Mouse (Mus musculus): ENCODE data around the gene Rnf169. TPM values are rescaled to one million over a fixed set of nuclear protein-coding genes. Genes with fewer than 3 reads are reported as not detected.
"Not testable (repeated sequence)": the region's sequence is repeated elsewhere in the genome, so short reads cannot be mapped to it uniquely, and the experiment has no call there.

Rnf169 gene
- total RNA-seq, 2 experiments from 2014 or later: 20.9 to 22.6 TPM

GRCm38 (mm10) chr7:99947329-99947728 lies 32.9 kb downstream of the Rnf169 start:
- peak in 1 of 2 experiments; percentile 56 for DNase-seq (ENCODE audit: low spot score in 2 of 2)

GRCm38 (mm10) chr7:99946356-99946755 lies 33.9 kb downstream of the Rnf169 start:
- DNase-seq (ENCODE audit: low spot score in 2 of 2): no peak

- DNase-seq (ENCODE audit: low spot score in 2 of 2): no peak
These were observed 34.3 kb downstream of the Rnf169 start for GRCm38 (mm10) chr7:99945939-99946338.

DNA sequence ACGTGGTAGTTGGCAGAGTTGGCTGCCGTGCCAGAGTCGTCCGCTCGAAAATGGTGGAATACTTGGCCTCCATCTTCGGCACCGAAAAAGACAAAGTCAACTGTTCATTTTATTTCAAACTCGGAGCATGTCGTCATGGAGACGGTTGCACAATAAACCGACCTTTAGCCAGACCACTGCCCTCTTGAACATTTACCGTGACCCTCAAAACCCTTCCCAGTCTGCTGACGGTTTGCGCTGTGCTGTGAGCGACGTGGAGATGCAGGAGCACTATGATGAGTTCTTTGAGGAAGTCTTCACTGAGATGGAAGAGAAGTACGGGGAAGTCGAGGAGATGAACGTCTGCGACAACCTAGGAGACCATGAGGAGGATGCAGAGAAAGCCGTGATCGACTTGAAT lies 35.2 kb downstream of the Rnf169 start:
- not testable (repeated sequence) for DNase-seq (ENCODE audit: low spot score in 2 of 2)

DNA sequence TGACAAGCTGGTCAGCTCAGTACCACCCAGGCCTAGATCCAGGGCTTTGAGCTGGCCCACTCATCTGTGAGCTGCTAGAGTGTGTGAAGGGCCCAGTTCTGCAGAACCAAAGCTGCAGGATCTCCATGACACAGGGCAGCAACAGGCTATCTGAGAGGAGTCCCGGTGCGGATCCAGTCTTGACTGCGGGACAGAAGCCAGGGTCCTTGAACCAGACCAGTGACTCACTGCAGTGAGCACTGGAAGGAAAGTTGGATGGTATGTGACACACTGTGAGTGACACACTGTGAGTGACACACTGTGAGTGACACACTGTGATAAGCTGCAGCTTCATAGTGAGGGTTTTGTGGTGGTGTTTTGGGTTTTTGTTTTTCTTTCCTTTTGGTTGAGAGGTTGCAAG lies 35.7 kb downstream of the Rnf169 start:
- no peak for DNase-seq (ENCODE audit: low spot score in 2 of 2)

GRCm38 (mm10) chr7:99940669-99941068 lies 39.6 kb downstream of the Rnf169 start:
- DNase-seq (ENCODE audit: low spot score in 2 of 2): no peak

DNA sequence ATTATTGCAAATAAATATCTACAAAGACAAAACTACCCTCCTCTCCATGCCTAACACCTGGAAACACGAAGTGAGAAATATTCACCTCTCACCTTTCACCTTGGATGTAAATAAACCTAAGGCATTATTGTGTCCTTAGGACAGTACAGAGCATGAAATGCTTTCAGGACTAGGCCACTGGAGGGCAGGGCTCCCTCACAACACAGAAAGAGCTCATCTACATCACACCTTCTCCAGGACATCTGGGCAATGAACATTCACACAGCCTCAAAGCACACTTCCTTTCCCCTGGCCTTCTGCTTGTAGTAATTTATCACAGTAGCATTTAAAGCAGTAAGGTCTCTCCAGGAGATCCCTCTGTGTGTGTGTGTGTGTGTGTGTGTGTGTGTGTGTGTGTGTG lies 44.5 kb downstream of the Rnf169 start:
- DNase-seq (ENCODE audit: low spot score in 2 of 2): no peak

GRCm38 (mm10) chr7:99926916-99927714 lies 53.1 kb downstream of the Rnf169 start:
- peak; percentile 51 to 75 for DNase-seq (ENCODE audit: low spot score in 2 of 2)

DNA sequence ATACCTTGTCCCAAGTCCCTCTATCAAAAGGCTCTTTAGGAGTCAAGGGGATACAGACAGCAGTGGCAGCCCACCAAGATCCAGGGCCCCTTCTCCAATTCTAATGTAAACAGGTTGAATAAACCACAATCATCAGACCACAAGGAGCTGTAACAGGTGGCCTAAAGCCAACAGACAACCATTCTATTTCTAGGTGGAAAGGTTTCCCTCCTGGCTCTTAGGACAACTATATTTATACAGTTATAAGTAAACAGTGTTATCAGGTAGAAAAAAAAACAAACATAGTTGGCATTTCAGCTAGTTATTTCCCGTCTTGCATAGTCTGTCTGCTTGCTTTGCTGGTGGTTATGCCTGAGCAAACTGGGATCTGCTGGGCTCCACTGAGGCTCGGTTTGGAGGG lies 59.8 kb downstream of the Rnf169 start:
- no peak for DNase-seq (ENCODE audit: low spot score in 2 of 2)

GRCm38 (mm10) chr7:99919971-99920370 lies 60.3 kb downstream of the Rnf169 start:
- no peak for DNase-seq (ENCODE audit: low spot score in 2 of 2)

DNA sequence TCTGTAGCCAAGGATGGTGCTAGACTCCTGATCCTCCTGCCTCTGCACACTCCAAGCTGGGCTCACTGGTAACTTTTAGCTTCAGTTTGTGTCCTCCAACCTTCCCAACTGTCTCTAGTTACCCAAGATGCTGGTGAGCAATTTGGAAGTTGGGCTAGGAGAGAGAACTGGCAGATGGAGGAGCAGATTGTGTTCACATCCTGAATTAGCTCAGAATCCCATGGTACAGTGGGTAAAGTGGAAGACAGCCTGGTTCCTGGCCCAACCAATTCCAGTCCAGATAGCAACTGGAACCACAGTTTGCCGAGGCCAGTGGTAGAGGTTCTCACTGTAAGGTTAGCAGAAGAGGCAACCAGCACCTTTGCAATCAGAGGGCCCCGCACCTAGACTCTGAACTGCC lies 61.1 kb downstream of the Rnf169 start:
- peak in 1 of 2 experiments; percentile 75 for DNase-seq (ENCODE audit: low spot score in 2 of 2)

DNA sequence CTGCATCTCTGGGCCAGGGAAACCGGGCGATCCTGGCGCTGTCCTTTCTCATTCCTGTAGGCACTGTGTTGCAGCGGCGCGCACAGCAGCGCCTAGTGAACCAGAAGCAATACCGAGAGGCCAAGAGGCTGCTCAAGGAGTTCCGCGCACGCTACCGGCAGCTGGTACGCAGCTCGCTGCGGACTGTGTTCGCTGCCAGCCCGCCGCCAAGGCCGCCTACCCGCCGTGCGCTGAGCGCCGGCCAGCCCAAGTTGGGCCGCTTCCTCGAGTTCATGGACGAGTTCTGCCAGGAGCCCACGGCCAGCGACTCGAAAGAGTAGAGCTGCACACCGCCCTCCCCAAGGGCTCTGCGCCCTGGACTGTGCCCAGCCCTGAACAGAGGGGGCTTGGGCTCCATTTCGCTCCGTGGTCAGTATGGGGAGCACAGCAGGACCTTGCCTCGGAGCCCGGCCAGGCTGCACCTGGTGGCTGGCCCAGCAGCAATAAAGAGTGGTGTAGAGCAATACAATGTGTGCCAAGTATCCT lies 62.9 kb downstream of the Rnf169 start:
- DNase-seq (ENCODE audit: low spot score in 2 of 2): peak; percentile 47 to 58

DNA sequence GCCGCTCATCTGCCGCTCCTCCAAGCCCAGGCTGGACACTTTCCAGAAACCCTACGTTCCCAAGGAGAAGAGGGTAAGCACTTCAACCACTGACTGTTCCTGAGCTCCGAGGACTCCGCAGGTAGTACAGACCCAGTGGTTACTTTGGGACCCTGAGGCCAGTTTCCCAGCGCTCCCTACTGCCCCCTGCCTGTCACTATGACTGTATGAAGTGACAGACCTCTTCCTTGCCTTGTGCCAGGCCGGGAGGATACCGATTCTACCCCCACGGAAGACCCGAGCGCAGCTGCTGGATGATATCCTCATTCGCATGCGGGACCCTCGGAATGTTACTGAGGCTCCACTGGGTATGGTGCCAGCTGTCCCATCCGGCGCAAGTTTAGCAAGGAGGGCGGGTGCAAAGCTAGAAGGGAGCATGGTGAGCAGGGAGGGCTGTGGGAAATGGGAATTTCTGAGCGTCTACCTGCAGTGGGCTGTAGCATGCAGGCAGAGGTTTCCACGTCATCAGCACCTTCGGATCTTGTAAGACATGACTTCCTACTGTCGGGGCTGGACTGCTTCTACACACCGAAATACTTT lies 63.4 kb downstream of the Rnf169 start:
- DNase-seq (ENCODE audit: low spot score in 2 of 2): peak; percentile 40 to 55

GRCm38 (mm10) chr7:99915511-99915910 lies 64.7 kb downstream of the Rnf169 start:
- no peak for DNase-seq (ENCODE audit: low spot score in 2 of 2)

DNA sequence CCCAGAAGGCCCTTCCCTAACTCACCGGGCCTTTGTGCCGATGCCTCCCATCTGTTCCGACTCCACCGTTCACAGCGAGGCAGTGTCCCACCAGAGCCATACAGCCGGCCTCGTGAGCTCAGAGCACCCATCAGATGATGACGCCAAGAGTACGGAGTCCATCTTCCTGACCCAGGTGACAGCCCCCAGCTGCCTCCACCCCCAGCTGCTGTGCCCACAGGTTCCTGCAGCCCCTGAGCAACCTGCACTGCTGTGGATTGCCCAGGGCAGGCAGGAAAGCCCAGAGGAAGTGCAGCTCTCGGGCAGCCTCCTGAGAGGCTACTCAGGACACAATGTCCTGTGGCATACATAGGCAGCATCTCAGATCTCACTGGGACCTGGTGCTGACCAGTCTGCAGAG lies 65.9 kb downstream of the Rnf169 start:
- DNase-seq (ENCODE audit: low spot score in 2 of 2): no peak

DNA sequence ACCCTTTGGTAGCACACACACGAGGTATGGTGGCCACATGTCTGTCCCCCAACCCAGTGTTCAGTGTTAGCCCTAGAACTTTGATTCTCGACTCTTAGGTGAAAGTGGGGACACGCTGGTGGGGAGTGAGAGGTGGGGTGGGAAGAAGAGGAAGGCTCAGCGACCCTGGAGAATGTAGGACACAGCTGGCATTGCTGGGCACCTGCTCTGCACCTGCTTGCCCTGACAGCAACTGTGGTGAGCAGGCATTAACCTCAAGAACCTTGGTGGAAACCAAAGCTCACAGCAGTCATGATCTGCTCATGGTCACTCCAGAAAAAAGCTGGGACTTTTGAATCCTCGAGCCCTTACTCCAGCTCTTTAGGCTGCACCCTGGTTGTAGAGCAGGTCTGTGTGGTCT lies 69.2 kb downstream of the Rnf169 start:
- DNase-seq (ENCODE audit: low spot score in 2 of 2): no peak

- no peak for DNase-seq (ENCODE audit: low spot score in 2 of 2)
These were observed 72.8 kb downstream of the Rnf169 start for GRCm38 (mm10) chr7:99907463-99907862.

DNA sequence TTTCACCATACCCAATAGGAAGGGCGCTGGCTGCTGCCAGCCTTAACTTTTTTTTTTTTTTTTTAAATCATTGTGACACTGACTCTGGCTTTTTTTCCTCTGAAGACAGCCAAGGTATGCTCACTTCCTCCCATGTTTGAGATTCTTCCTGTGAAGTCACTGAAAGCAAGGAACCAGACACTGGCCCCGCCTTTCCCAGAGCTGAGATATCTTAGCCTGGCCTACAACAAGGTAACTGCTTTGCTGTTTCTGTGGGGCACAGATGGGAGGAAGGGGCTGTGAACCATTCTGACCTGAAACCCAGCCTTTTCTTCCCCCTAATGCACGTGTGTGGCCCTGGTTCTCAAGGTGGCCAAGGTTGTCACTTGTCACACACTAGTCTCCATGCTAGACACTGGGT lies 73.9 kb downstream of the Rnf169 start:
- DNase-seq (ENCODE audit: low spot score in 2 of 2): no peak

DNA sequence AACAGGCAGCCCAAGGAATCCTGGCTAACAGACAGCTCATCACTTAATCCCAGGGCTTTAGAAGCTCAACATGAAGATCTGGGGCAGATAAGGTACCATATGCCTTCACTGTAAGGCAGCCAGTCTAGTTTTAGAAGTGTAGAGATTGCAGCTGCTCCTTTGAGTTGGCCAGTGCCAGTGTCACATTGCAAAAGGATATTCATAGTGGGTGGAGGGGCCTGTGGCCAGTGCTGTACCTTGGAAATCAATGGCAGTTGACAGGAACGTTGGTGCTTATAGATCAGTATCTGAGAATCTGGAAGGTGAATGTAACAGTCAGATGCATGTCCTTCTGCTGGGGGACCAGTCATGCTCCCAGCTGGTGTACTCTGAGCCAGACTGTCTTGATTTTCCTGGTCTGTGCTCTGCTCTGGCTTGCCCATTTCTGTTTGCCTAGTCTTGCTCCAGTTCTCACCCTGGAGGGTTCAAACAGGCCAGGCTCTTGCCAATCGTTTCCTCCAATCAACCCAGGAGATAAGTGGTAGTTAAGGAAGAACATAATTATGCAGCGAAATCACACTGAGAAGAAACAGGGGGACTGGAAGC lies 75.7 kb downstream of the Rnf169 start:
- DNase-seq (ENCODE audit: low spot score in 2 of 2): no peak

DNA sequence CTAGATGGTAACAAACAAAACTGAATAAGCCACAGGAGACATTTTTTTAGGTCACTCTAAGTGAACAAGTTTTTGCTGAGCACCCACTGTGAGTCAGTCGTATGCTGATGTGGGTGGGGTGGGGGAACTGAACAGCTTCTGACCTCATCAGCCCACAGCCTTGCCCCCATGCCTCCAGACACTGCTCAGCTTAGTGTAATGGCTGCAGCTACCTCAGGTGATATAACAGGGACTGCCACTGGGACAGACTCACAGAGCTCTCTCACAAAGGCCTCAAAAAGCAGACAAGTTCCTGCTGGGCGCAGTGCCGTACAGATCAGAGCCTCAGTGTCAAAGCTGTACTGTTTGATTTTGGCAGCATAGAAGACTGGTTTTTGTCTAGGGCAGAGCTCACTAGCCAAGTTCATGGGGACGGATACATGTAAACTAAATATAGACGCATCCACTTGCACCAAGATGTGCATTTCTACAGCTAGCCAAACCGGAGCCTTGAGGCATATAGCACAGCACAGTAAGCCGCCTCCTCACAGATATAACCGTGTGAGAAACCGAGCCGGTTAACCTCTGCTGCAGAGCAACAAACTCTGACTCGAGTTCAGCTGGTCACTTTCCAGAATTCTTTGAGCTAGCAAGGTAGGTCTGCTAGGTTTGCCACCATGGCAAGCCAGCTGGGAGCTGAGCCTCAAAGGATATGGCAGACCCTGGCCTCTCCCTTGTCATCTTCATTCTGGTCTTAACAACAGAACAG lies 77.2 kb downstream of the Rnf169 start:
- DNase-seq (ENCODE audit: low spot score in 2 of 2): no peak

GRCm38 (mm10) chr7:99902208-99902607 lies 78.0 kb downstream of the Rnf169 start:
- DNase-seq (ENCODE audit: low spot score in 2 of 2): peak in 1 of 2 experiments; percentile 31
